ENCODE assay signal across 8 mouse cellular contexts in the genomic region with DNA sequence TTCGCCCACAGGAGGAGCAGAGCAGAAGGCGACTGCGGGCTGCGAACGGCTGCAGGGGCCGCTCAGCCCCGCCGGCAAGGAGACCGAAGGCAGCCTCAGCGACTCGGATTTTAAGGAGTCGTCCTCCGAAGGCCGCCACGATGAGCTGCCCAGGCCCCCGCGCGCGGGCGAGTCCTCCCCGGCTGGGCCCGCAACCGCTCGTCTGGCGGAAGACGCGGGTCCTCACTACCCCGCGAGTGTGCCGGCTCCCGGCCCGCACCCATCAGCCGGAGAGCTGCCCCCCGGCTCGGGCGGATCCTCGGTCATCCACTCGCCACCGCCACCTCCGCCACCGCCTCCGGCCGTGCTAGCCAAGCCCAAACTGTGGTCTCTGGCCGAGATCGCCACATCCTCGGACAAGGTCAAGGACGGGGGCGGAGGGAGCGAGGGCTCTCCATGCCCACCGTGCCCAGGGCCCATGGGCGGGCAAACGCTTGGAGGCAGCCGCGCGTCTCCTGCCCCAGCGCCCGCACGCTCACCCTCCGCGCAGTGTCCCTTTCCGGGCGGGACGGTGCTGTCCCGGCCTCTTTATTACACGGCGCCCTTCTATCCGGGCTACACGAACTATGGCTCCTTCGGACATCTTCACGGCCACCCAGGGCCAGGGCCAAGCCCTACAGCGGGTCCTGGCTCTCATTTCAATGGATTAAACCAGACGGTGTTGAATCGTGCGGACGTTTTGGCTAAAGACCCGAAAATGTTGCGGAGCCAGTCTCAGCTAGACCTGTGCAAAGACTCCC. TPM values are rescaled to one million over a fixed set of nuclear protein-coding genes. Genes with fewer than 3 reads are reported as not detected.
DNase-seq lines count a peak whose midpoint lies in the region; ATAC-seq and TF ChIP-seq lines count a peak whose summit lies in the region.

No protein-coding gene starts in this region.

- no peak for TF ChIP-seq CTCF in gastrocnemius, adult 2 months (IDR thresholded peaks at IDR 0.05)

- no peaks in the 10 kb centered on the region for H3K9me3 ChIP-seq in heart, embryonic 15.5 days (replicated peaks)
- H3K9me3 ChIP-seq in limb, embryonic 12.5 days, result no peaks in the 10 kb centered on the region
- no peaks in the 10 kb centered on the region for H3K9me3 ChIP-seq in neural tube, embryonic 12.5 days

- H3K36me3 ChIP-seq in heart, embryonic 15.5 days, result no peaks in the 10 kb centered on the region
- no peaks in the 10 kb centered on the region for H3K36me3 ChIP-seq in limb, embryonic 12.5 days
- peaks cover 6% of the 10 kb centered on the region for H3K36me3 ChIP-seq in neural tube, embryonic 12.5 days

- no peak overlapping the region for H3K27ac ChIP-seq in gastrocnemius, adult 2 months
- H3K27ac ChIP-seq in heart, embryonic 15.5 days, result no peak overlapping the region
- H3K27ac ChIP-seq in limb, embryonic 12.5 days, result 0 out of 2 replicates have a peak overlapping the region, but pooled peaks have one; percentile 17
- no peak overlapping the region for H3K27ac ChIP-seq in neural tube, embryonic 12.5 days

- H3K27me3 ChIP-seq in heart, embryonic 15.5 days, result peaks cover 72% of the 10 kb centered on the region
- peaks cover 88% of the 10 kb centered on the region for H3K27me3 ChIP-seq in limb, embryonic 12.5 days
- H3K27me3 ChIP-seq in neural tube, embryonic 12.5 days (replicated peaks), result peaks cover 35% of the 10 kb centered on the region

- H3K4me2 ChIP-seq in heart, embryonic 15.5 days, result peak overlapping the region; percentile 93
- peak overlapping the region; percentile 77 for H3K4me2 ChIP-seq in limb, embryonic 12.5 days
- peak overlapping the region; percentile 93 for H3K4me2 ChIP-seq in neural tube, embryonic 12.5 days (replicated peaks)

- H3K9ac ChIP-seq in heart, embryonic 15.5 days, result peak overlapping the region; percentile 74
- peak overlapping the region; percentile 70 for H3K9ac ChIP-seq in limb, embryonic 12.5 days (replicated peaks)
- H3K9ac ChIP-seq in neural tube, embryonic 12.5 days, result peak overlapping the region; percentile 92

- H3K4me1 ChIP-seq in heart, embryonic 15.5 days (replicated peaks), result peaks cover 43% of the 10 kb centered on the region
- peaks cover 47% of the 10 kb centered on the region for H3K4me1 ChIP-seq in limb, embryonic 12.5 days (replicated peaks)
- peaks cover 68% of the 10 kb centered on the region for H3K4me1 ChIP-seq in neural tube, embryonic 12.5 days

- 8% methylated on average over 77 of the region's 77 CpGs for WGBS in heart, embryonic 15.5 days
- WGBS in limb, embryonic 12.5 days, result under 1% methylated on average over 76 of the region's 77 CpGs
- WGBS in neural tube, embryonic 12.5 days, result 0% methylated on average over 77 of the region's 77 CpGs

- H3K4me3 ChIP-seq in gastrocnemius, adult 2 months, result peak overlapping the region; percentile 87
- H3K4me3 ChIP-seq in heart, embryonic 15.5 days, result peak overlapping the region; percentile 90
- H3K4me3 ChIP-seq in limb, embryonic 12.5 days (replicated peaks), result peak overlapping the region; percentile 61
- peak overlapping the region; percentile 70 for H3K4me3 ChIP-seq in neural tube, embryonic 12.5 days

- ATAC-seq in heart, embryonic 15.5 days (replicated peaks; ENCODE audit: insufficient number of reproducible peaks, insufficient read depth, low FRiP score, low read depth), result no peak
- no peak for ATAC-seq in limb, embryonic 12.5 days (ENCODE audit: insufficient number of reproducible peaks, insufficient read depth, low FRiP score, low TSS enrichment, low read depth)
- no peak for ATAC-seq in neural tube, embryonic 12.5 days (ENCODE audit: low FRiP score, low read depth)
- no peak for ATAC-seq in megakaryocyte-erythroid progenitor cell, adult 5-6 weeks (replicated peaks; ENCODE audit: low FRiP score, low TSS enrichment, poor library complexity, severe bottlenecking)

- peak; percentile 36 for DNase-seq in gastrocnemius, adult 2 months
- DNase-seq in gastrocnemius, postnatal 14 days, result no peak
- DNase-seq in Muller cell, postnatal 12 days (ENCODE audit: inconsistent ontology term), result peak; percentile 61
- DNase-seq in right cerebral cortex, adult 18-20 months, result no peak

- intact Hi-C loops in gastrocnemius, adult 2 months (cut with DNase I), result loop anchor here (10.0 kb wide), 2 partner anchors 245 to 1045 kb away; a partner anchor contains a TSS
- intact Hi-C loops in gastrocnemius, postnatal 14 days (cut with DNase I; ENCODE audit: low total_unique reads), result loop anchor here (5.0 to 10.0 kb wide), 2 partner anchors 252 to 825 kb away; no protein-coding TSS in a partner anchor

RNA-seq across cellular contexts. Expression of a gene that starts 2.8 kb away (rescaled TPM):
- total RNA-seq in gastrocnemius, adult 2 months (2021), result not detected
- not detected for total RNA-seq in gastrocnemius, postnatal 14 days (2021)
- polyA plus RNA-seq in heart, embryonic 15.5 days (2015; fragmentation: Nextera tagmentation; extraction: Ambion mirVana), result 7.7 and 8.6 TPM in 2 replicates
- 12.3 and 15.5 TPM in 2 replicates for polyA plus RNA-seq in limb, embryonic 12.5 days (2016; fragmentation: Nextera tagmentation; extraction: Ambion mirVana)
- 18.7 and 21.0 TPM in 2 replicates for polyA plus RNA-seq in neural tube, embryonic 12.5 days (2016; fragmentation: Nextera tagmentation; extraction: Ambion mirVana)
- not detected in 2 replicates for total RNA-seq in megakaryocyte-erythroid progenitor cell, adult 5-6 weeks (2014; fragmentation: Nextera tagmentation)
- total RNA-seq in megakaryocyte-erythroid progenitor cell, adult 5-6 weeks (2017), result not detected in 2 replicates

Comparison
In these comparisons a context has a peak if more than half of its experiments do, and no peak if none do; other contexts are left out.
1. DNase-seq: peak in gastrocnemius, adult 2 months (single experiment) and Muller cell, postnatal 12 days (single experiment); none in gastrocnemius, postnatal 14 days (single experiment) and right cerebral cortex, adult 18-20 months (single experiment).
2. Peak in every context shown above with its lines, with median percentiles within 50 percentile points of each other: H3K4me3 ChIP-seq, H3K4me2 ChIP-seq and H3K9ac ChIP-seq.